Mouse (Mus musculus): Measurements from ENCODE around the gene Arhgap23. TPM values are rescaled to one million over a fixed set of nuclear protein-coding genes. Genes with fewer than 3 reads are reported as not detected.

The Arhgap23 gene
- polyA plus RNA-seq, 1 experiment from 2014 or later: 6.6 TPM

DNA sequence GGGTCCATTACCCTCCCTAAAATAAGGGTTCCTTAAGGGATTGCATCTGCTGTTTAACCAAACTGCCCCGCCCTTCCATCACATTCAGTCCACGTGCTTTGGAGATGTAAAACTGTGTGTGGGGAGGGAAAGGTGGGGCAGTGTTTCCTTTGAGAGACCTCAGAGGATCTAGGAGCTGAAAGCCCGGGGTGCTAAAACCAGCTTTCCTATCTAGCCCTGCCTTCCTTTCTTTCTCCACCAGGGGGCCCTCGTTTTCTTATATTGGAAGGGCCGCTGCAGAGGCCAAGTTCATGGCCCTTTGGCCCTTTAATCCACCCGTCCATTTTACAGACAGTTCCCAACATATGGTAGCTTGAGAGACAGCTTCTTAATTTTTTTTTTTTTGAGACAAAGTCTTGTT, 7.2 kb upstream of the Arhgap23 start:
- no peak overlapping the region for H3K27ac ChIP-seq
- no peak overlapping the region for H3K9ac ChIP-seq
- WGBS: 3% methylated on average over 6 of the region's 6 CpGs
- ATAC-seq (ENCODE audit: low FRiP score): no peak
- no peak overlapping the region for H3K4me2 ChIP-seq
- H3K4me1 ChIP-seq (replicated peaks): peaks cover 48% of the 10 kb centered on the region
- H3K36me3 ChIP-seq: no peaks in the 10 kb centered on the region
- H3K27me3 ChIP-seq: peaks cover 27% of the 10 kb centered on the region
- no peaks in the 10 kb centered on the region for H3K9me3 ChIP-seq
- no peak overlapping the region for H3K4me3 ChIP-seq

DNA sequence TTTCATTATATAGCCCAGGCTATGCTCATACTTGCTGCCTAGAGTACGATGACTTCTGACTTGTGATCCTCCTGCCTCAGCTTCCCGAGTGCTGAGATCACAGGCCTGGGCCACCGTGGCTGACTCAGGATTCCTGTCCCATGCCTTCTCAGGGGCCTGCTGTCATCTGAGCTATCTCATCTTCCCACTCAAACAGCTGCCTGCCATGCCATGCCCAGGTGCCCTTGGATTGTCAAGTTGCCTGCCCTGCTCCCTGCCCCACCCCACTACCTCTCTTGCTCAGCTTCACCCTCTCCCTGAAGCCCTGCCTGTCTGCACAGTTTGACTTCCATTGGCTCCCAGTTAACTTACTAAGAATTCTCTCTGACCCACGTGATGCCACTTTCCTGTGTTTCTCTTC, 4.4 kb upstream of the Arhgap23 start:
- H3K36me3 ChIP-seq: no peaks in the 10 kb centered on the region
- no peak for ATAC-seq (ENCODE audit: low FRiP score)
- no peak overlapping the region for H3K4me2 ChIP-seq
- peaks cover 35% of the 10 kb centered on the region for H3K4me1 ChIP-seq (replicated peaks)
- no peak overlapping the region for H3K9ac ChIP-seq
- H3K4me3 ChIP-seq: no peak overlapping the region
- peaks cover 43% of the 10 kb centered on the region for H3K27me3 ChIP-seq
- H3K27ac ChIP-seq: no peak overlapping the region
- no peaks in the 10 kb centered on the region for H3K9me3 ChIP-seq
- 87% methylated on average over 4 of the region's 4 CpGs for WGBS

DNA sequence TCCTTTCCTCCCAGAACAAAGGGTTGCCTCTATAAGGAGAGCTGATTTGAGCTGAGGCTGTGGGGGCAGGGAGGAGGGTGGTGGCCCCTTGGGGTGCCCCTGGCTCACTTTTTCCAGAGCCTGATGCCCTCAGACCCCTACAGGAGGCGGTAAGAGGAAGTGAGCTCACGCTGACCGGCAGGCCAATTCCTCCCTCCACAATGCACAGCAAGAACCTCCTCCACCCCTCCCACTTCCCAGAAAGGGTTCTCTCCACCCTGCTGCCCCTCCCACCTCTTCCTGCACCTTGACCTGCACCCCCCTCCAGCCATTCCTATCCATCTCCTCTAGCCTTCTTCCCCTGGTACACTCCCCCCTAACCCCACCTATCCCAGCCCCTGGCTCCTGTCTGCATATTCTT, 3.2 kb upstream of the Arhgap23 start:
- no peak overlapping the region for H3K4me2 ChIP-seq
- ATAC-seq (ENCODE audit: low FRiP score): no peak
- H3K4me3 ChIP-seq: no peak overlapping the region
- H3K27me3 ChIP-seq: peaks cover 40% of the 10 kb centered on the region
- WGBS: 14% methylated on average over 3 of the region's 3 CpGs
- H3K36me3 ChIP-seq: no peaks in the 10 kb centered on the region
- no peak overlapping the region for H3K27ac ChIP-seq
- H3K9me3 ChIP-seq: no peaks in the 10 kb centered on the region
- no peak overlapping the region for H3K9ac ChIP-seq
- H3K4me1 ChIP-seq (replicated peaks): peaks cover 28% of the 10 kb centered on the region

DNA sequence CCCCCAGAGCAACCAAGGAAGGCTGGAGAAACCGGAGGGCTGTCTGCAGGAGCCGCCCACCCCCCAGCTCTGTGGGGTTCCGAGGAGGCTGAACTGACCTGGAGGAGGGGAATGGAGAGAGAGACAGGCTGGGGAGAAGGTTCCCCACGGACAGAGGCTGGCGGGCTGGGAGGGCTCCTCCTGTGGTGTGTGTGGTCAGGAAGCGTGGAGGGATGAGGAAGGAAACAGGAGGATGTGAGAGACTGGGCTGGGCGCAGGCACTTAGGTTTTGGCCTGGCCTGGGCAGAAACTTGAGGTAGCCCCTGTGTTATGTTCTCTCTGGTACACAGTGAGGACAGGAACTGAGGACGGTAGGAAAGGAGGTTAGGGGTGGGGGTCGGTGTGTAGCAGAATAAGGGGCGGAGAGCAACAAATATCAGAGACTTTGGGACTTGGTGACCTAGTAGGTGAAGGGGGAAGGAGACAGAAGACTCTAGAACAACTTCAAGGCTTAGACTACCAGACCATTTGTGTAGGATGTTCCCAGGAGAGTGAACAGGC, 2.5 kb upstream of the Arhgap23 start:
- no peak for ATAC-seq (ENCODE audit: low FRiP score)
- no peak overlapping the region for H3K4me2 ChIP-seq
- H3K9ac ChIP-seq: no peak overlapping the region
- H3K36me3 ChIP-seq: no peaks in the 10 kb centered on the region
- H3K4me3 ChIP-seq: no peak overlapping the region
- peaks cover 23% of the 10 kb centered on the region for H3K4me1 ChIP-seq (replicated peaks)
- 46% methylated on average over 10 of the region's 10 CpGs for WGBS
- H3K9me3 ChIP-seq: no peaks in the 10 kb centered on the region
- peaks cover 32% of the 10 kb centered on the region for H3K27me3 ChIP-seq
- H3K27ac ChIP-seq: no peak overlapping the region

DNA sequence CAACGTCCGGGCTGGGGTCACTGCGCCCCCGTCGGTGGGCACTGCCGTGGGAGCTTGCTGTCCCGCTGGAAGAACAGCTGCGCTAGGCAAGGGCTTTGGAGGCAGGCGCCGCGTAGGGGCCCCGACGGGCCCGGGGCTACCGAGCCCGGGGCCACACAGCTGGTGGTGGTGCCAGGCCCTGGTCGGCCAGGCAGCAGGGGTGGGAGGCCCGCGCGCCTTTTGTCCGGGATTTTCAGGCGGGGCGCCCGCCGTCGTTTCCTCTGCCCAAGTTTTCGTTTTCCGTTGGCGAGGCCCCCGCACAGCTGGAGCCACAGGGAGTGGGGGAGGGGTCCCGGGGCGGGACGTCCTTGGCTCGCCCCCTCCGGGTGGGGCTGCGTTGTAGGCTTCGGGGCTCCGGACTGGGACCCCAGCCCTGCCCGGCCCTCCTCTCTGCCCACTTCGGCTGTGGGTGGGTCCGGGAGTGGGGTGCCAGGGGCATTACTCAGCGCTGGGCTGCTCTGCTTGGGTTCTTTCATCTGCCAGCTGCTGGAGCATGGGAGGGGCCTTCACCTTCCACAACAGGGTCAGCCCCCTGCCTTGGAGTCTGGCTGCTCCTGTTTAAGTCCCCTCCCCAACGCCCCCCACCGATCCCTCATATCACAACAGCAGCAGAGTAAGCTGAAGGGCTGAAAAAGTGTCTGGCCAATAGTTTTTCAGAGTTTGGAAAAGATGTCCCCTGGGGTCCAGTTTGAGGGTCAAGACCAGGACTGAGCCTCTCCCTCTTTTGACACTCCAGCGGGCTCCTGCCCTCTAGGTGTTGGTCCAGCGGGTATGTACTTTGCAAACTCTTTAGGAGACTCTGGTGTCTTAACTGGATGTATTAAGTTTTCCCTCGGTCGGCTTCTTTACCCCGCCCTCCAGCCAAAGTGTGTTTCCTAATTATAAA, 641 bp downstream of the Arhgap23 start:
- Histone ChIP-seq H3K4me1 (replicated peaks) (peaks cover 33% of the 10 kb centered on the region), H3K36me3 (no peaks in the 10 kb centered on the region), H3K4me2 (peak overlapping the region; percentile 57), H3K27me3 (peaks cover 31% of the 10 kb centered on the region), H3K9me3 (no peaks in the 10 kb centered on the region), H3K9ac (peak overlapping the region; percentile 67), H3K27ac (peak overlapping the region; percentile 52; the same call in 1 of the 2 replicates), H3K4me3 (peak overlapping the region; percentile 46)
- ATAC-seq (ENCODE audit: low FRiP score): no peak; the same call in 1 of the 2 replicates
- WGBS: 2% methylated on average over 46 of the region's 49 CpGs

DNA sequence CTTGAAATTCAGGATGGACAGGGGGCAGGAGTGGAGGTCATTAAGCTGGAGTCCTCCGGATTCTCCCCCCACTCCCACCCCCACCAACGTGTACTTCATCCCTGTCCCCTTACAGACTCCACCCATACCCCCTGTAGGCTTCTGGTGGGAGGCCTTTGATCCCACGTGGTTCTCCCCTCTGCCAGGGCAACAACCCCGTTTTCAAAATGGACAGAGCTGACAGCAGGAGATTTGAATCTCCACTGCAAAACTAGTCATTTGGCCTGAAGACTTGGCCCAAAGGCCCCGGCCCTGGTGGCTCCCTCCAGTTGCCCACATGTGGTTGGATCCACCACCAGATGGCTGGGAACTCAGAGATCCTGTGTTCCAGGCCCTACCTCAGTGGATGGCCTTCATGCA, 1.3 kb downstream of the Arhgap23 start:
- H3K27me3 ChIP-seq: peaks cover 31% of the 10 kb centered on the region
- peak overlapping the region; percentile 57 for H3K4me2 ChIP-seq
- H3K27ac ChIP-seq: no peak overlapping the region
- H3K9me3 ChIP-seq: no peaks in the 10 kb centered on the region
- H3K4me3 ChIP-seq: peak overlapping the region; percentile 46
- no peaks in the 10 kb centered on the region for H3K36me3 ChIP-seq
- no peak for ATAC-seq (ENCODE audit: low FRiP score)
- H3K4me1 ChIP-seq (replicated peaks): peaks cover 33% of the 10 kb centered on the region
- H3K9ac ChIP-seq: no peak overlapping the region
- 10% methylated on average over 5 of the region's 5 CpGs for WGBS

DNA sequence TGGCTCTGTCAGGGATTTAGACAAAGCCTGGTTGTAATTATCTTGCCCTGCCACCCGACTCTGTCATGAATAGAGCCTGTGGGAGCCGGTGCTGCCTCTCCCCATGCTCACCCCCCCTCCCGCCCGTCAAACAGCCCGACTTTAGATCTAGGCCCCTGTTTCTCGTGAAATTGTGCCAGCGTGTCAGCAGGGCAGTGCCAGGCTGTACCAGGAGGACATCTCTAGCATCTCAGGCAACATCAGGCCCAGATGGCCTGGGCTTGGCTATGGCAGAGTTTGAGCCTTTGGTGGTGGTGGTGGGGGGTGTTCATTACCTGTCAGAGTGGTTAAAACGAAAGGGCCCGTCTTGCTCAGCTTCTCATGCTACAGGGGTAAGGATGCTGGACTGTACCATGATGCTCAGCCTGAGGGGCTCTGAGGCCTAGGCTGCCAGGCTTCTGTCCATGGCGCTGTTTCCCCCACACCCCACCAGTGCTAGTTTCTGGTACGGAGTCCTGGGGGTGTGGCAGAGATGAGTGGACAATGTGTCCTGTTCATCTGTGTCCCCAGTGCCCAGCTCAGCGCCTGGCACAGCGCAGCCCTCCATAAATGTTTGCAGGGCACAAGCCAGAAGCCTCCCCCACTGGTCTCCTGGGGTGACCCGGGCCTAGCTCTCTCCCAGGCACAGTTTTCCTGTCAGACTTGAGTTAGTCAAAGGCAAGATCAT, 3.7 kb downstream of the Arhgap23 start:
- H3K27me3 ChIP-seq: peaks cover 28% of the 10 kb centered on the region
- no peak overlapping the region for H3K4me2 ChIP-seq
- 64% methylated on average over 14 of the region's 14 CpGs for WGBS
- H3K4me3 ChIP-seq: no peak overlapping the region
- no peaks in the 10 kb centered on the region for H3K9me3 ChIP-seq
- no peak for ATAC-seq (ENCODE audit: low FRiP score)
- H3K4me1 ChIP-seq (replicated peaks): peaks cover 34% of the 10 kb centered on the region
- no peaks in the 10 kb centered on the region for H3K36me3 ChIP-seq
- H3K27ac ChIP-seq: no peak overlapping the region
- H3K9ac ChIP-seq: peak overlapping the region; percentile 13; the same call in 1 of the 2 replicates

DNA sequence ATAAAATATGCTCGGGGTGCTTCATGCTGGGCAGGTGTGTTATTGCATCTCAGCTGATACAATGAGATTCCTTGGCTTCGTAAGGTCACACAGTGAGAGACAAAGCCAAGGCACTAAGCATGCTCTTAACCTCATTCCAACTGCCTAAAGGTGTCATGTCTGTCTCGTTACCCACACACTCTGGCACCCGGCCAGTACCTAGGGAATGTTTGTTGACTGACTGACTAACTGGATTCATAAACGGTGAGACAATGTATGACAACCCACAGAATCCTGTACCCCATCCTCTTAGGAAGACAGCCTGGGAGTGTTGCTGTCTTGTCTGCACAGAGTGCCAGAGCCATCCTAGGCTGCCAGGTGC, 4.2 kb downstream of the Arhgap23 start:
- peaks cover 34% of the 10 kb centered on the region for H3K4me1 ChIP-seq (replicated peaks)
- WGBS: 71% methylated on average over 5 of the region's 5 CpGs
- ATAC-seq (ENCODE audit: low FRiP score): no peak

DNA sequence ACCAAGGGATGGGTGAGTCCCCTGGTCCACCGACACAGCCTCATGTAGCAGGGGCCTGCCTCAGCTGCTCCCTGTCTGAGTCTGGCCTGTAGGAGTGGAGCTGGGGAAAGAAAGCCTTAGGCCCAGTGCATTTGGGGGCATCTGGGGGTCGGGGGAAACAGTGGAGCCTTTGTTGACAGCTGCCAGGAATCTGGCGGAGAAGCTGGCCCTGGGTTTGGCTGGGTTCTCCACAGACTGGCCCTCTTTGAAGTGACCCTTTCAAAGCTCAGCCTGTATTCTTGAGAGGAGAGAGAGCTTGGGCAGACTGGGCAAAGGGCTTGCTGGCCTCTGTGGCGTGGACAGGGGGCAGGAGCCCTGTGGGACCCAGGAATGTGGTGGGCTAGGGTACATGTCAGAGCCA, 7.2 kb downstream of the Arhgap23 start:
- H3K36me3 ChIP-seq: no peaks in the 10 kb centered on the region
- H3K9ac ChIP-seq: peak overlapping the region; percentile 35; the same call in 1 of the 2 replicates
- H3K4me1 ChIP-seq (replicated peaks): peaks cover 21% of the 10 kb centered on the region
- H3K4me2 ChIP-seq: no peak overlapping the region
- no peaks in the 10 kb centered on the region for H3K9me3 ChIP-seq
- H3K27me3 ChIP-seq: no peaks in the 10 kb centered on the region
- WGBS: 44% methylated on average over 4 of the region's 4 CpGs
- no peak overlapping the region for H3K4me3 ChIP-seq
- no peak for ATAC-seq (ENCODE audit: low FRiP score)
- H3K27ac ChIP-seq: no peak overlapping the region

More for the DNA sequence above, 4.2 kb downstream of the Arhgap23 start:
- Histone ChIP-seq H3K27ac (no peak overlapping the region), H3K4me2 (no peak overlapping the region), H3K9me3 (no peaks in the 10 kb centered on the region), H3K9ac (no peak overlapping the region; the same call in 1 of the 2 replicates), H3K27me3 (peaks cover 23% of the 10 kb centered on the region), H3K4me3 (no peak overlapping the region), H3K36me3 (no peaks in the 10 kb centered on the region)

DNA sequence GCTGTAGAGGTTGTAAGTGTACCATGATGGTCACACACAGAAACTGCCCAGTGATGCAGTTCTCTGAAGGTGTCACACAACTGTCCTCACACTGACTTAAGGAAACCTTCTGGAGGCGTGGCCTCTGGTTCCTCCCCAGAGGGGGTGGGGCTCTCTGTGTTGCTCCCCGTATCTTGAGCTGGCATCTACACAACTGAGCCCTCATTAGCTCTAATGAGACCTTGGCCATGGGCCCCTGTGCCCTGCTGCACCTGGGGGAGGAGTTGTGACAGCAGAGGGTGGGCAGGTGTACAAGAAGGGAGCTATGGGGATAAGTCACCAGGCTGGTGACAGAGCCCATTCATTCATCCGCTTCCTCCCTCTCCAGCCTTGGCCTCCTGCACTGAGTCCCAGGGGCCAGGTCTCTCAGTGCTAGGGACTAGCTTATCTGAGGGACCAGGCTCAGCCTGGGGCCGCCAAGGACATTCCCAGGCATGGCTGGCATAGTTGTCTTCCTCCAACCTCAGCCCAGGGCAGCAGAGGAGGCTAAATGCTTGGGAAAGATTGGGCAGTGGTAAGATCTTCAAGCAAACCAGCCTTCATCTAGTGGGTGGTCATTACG, 8.9 kb downstream of the Arhgap23 start:
- H3K27ac ChIP-seq: no peak overlapping the region
- H3K4me1 ChIP-seq (replicated peaks): peaks cover 29% of the 10 kb centered on the region
- no peak overlapping the region for H3K9ac ChIP-seq
- ATAC-seq (ENCODE audit: low FRiP score): no peak
- H3K27me3 ChIP-seq: no peaks in the 10 kb centered on the region
- no peaks in the 10 kb centered on the region for H3K9me3 ChIP-seq
- H3K36me3 ChIP-seq: no peaks in the 10 kb centered on the region
- H3K4me2 ChIP-seq: no peak overlapping the region
- 61% methylated on average over 5 of the region's 5 CpGs for WGBS
- no peak overlapping the region for H3K4me3 ChIP-seq

DNA sequence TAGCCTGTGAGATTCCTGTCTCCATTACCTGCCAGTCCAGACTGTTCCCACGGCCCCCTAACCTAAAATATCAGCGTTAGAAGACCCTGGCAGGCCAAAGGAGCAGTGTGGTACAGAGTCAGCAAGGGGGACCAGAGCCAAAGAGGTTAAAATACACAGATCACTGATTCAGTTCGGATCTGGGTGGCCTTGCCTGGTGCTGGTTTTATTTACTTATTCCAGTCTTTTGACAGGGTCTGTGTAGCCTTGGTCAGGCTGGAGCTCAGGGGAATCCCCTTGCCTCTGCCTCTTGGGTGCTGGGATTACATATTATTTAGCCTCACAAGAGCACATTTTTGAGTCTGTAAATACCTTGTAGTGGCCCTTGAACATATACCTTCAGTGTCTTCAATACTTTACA, 9.5 kb downstream of the Arhgap23 start:
- Histone ChIP-seq H3K9me3 (no peaks in the 10 kb centered on the region), H3K4me1 (replicated peaks) (peaks cover 30% of the 10 kb centered on the region), H3K27me3 (no peaks in the 10 kb centered on the region), H3K36me3 (no peaks in the 10 kb centered on the region), H3K4me2 (no peak overlapping the region), H3K4me3 (no peak overlapping the region), H3K9ac (no peak overlapping the region), H3K27ac (no peak overlapping the region)
- WGBS: 74% methylated on average over 3 of the region's 3 CpGs
- no peak for ATAC-seq (ENCODE audit: low FRiP score)
